Mouse (Mus musculus) brain, adult 10 weeks (tissue): Measurements from ENCODE around the gene Trp53bp2. TPM values are rescaled to one million over a fixed set of nuclear protein-coding genes. Genes with fewer than 3 reads are reported as not detected.

ENCODE experiments used
- polyA plus RNA-seq: library from polyadenylated mRNA; stranded (reverse); fragments of 350-450 nt; fragmentation: Illumina TruSeq; extraction: RNeasy Lipid Tissue Mini Kit (QIAGEN cat#74804); gene quantifications from one replicate; pipeline ENCODE4 v1.2.3, GENCODE M21; 2015; ENCODE audit warnings: low read depth, low replicate concordance

Gene Trp53bp2
- polyA plus RNA-seq = 13.3 TPM

GRCm38 (mm10) chr1:182408684-182409327, at the start of gene Trp53bp2:
TSS of gene Trp53bp2 (plus strand) at chr1:182409172.

Other genes starting within 250 kb of the Trp53bp2 start
- gene Vmn1r1, start 244.7 kb upstream of the Trp53bp2 start, polyA plus RNA-seq = not detected
- 118 TPM for gene Degs1, start 126.4 kb upstream of the Trp53bp2 start, polyA plus RNA-seq
- gene Fbxo28, start 67.5 kb upstream of the Trp53bp2 start, polyA plus RNA-seq = 31.2 TPM
- gene Capn2, start 108.4 kb downstream of the Trp53bp2 start, polyA plus RNA-seq = 57.9 TPM
- gene Capn8, start 155.8 kb downstream of the Trp53bp2 start, polyA plus RNA-seq = not detected